Mouse (Mus musculus) yolk sac, embryonic 10.5 days (tissue): ENCODE results near the gene Cdc42ep3.
A peak's percentile ranks its signal among the peaks of the same experiment; 100 is the strongest.

Experiments used
- DNase-seq: peaks from one replicate; pipeline ENCODE4 v3.0.0-alpha.2; 2017; ENCODE audit warnings: low spot score

Cdc42ep3 gene

GRCm38 (mm10) chr17:79290697-79291096 lies 64.2 kb downstream of the Cdc42ep3 start:
- no peak for DNase-seq

DNA sequence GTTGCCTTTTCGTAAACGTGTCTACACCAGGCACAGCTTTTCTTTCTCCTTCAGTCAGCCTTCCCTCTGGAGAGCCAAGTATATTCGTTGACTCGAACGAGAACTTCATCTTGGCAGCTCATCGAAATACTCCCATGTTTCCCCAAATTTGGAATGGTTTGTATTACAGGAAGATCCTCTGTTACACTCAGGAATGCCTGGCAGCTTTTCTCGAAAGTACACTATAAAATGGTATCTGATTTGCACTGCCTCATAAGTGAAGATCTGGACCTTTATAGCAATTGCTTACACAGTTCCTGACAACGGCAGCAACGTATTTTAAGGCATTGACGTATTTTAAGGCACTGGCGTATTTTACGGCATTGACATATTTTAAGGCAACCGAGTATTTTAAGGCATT lies 67.6 kb downstream of the Cdc42ep3 start:
- DNase-seq = peak; percentile 9

DNA sequence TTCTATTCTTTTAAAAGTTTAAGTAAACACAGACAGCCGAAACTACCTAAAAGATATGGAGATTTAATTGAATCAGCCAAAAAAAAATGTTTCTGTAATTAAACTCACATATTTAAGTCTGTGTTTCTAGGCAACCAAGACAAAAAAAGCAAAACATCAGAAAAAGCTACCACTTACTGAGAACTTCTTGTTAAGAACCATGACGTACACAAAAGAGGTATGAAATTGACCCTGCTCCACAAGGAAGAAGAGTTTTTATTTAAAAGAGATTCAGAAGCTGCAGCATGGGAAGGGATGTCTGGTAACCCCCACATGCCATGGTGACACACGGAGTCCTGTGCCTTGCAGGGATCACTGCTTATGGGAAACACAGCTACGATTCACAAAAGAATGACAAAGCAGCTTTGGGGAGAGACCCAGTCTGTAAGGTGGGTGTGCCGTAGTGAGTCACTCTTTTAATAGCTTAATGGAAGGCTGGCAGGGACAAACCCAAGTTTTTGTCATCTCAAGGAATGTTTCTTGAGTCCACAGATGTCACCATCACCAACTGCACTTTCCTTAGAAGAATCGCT lies 69.8 kb downstream of the Cdc42ep3 start:
- no peak for DNase-seq
